Mouse (Mus musculus): ENCODE data around the gene Gm17660. TPM values are rescaled to one million over a fixed set of nuclear protein-coding genes. Genes with fewer than 3 reads are reported as not detected.

Gene Gm17660
- total RNA-seq (2021): not detected
- long read RNA-seq, experiment 1: 0 reads
- long read RNA-seq, experiment 2: 0 reads

- no peak for DNase-seq
These were observed at the start of gene Gm17660 for GRCm38 (mm10) chr5:104077508-104077907. TSS of gene Gm17660 (minus strand) at chr5:104077608.

GRCm38 (mm10) chr5:104126561-104127320, 49.3 kb upstream of the Gm17660 start:
- no peak for DNase-seq

GRCm38 (mm10) chr5:104124016-104124658, 46.7 kb upstream of the Gm17660 start:
- DNase-seq: no peak

DNA sequence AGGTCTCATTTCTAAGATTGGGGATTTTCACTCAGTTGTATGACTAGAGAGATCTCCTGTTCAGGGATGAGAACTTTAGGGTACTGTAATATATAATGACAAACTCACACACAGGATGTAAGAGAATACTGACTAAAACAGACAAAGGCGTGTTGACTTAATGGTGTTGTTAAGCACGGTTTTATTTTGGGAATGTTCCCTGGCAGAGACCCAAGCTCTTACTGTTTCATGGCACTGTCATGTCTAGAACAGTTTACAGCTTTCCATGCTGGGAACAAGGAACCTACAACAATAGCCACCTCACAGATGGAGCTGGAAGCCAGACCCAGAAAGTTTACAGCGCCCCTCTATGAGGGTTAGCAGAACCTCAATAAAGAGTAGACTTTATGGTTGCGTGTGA, 38.5 kb upstream of the Gm17660 start:
- no peak for DNase-seq

- peak; percentile 58 to 73 for DNase-seq
These were observed 37.7 kb upstream of the Gm17660 start for GRCm38 (mm10) chr5:104115118-104115517.

DNA sequence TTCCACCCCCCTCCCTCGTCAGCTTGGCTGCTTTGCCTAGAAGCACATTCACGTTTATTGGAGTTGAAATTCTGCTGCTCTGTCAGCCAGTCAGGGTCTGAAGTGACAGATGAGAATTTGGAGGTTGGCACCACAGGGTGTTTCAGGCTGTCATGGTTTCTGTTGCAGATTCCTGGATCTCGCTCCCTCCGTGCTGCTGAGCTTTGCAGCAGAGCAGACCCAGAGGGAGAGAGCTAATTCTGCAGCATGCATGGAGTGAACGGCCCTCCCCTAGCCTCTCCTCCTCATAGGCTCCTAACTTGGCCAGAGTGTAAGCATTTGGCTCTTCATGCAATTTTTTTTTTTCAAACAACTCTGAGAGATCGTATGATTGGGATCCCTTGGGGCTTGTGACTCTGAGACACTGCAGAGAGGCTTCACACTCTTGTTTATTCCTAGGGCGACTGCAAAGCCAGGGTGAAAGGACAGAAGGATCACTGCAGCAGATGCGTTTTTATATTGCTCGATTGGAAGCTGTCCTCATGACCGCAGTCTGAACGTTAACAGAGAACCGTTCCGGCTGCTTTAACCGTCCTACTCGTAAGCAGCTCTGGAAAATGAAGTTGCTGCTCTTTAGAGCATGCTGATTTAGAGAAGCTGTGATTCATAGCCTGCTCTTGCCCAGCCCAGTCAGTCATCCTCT, 36.2 kb upstream of the Gm17660 start, which contains the start of gene Sparcl1:
Gene Sparcl1, minus strand, starts transcription at position 243 of the 682 bp plus-strand sequence.
- DNase-seq: peak in 1 of 2 experiments; percentile 15

- DNase-seq: no peak
These were observed 35.1 kb upstream of the Gm17660 start for GRCm38 (mm10) chr5:104112511-104112910.

DNA sequence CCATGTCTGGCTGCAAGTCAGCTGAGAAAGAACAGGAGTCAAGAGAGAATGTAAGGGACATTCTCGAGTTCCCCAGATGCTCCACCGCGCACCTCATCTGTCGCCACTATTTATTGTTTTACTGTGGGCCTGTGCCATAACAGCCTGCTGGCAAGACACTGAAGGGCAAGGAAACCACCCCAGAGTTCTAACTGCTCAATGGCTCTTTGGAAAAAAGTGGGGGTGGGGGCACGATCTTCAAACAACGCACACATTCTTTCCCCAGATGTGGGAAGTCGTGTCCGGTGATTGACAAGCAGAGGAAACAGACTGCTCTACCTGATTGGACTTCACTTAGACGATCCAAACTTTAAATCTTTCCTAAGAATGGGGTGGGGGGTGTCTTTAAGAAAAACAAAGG, 34.6 kb upstream of the Gm17660 start:
- DNase-seq: no peak

DNA sequence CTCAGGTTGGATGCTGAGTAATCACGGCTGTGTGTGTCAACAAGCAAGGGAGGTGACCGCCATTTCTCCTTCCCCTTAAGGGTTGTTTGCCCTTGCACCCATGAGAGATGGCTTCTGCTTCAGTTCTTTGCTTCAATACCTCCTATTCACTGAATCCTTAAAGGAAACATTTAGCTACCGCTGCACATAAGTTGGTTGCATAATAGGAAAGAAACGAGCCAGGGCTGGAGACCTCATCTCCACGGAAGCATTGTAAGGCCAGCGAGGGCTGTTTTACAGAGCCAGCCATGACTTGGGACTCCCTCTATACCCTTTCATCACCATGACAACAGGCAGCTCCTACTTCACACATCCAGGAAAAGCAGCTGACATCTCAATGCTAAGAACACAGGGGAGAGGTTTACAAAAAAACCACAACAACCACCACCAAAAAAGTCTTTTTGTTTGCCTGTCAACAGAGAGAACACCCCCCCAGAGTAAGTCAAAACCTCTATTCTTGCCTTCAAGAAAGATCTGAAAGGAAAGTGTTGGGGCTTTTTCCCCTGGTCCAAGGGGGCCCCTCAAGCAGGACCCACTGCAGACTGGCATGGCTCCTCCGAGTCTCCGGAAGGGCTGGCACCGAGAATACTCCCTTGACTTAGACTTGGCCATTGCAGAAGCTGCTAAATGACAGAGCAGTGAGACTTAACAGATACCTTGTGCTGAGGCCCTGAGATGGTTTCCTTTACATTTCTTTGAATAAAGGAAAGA, 32.9 kb upstream of the Gm17660 start:
- no peak for DNase-seq

DNA sequence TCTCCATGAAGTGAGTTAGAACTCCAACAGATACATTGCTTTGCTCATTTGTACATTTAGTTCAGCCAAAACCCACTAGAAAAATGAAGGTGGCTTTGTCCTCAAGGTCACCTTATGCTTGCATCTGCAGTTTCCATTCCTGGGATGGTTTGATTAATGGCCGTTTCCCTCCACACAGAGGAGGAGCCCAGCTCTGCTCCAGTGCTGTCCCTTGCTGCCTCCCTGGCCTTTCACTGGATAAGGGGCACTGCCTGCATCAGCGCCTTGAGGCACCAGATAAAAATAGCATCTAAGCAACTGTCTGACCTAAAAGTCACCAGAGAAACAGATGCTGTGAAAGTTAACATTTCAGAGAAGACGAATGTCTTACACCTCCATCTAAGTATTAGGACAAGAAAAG, 32.1 kb upstream of the Gm17660 start:
- DNase-seq: peak; percentile 35 to 57

DNA sequence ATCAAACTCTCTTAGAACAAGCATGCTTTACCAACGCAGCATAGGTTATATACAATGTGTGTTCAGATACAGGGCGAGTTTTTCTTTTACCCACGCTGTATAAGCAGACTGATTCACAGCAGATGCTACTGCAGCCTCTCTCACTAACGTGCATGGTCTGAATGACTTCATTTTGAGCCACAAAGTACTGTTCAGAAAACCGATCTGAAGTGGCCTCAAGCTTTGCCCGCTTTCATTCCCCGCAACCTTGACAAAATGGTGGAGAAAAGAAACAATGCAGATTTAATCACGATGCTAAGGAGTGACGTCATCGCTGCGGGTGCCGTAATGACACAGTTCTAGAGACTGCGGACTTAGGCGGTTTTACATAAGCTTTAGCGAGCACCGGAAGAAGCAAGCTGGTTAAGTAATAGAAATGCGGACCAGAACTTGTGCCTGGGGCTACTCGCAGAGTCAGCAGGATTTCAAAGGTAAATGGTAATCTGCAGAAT, 31.5 kb upstream of the Gm17660 start:
- DNase-seq: peak in 1 of 2 experiments; percentile 25

GRCm38 (mm10) chr5:104108127-104108875, 30.9 kb upstream of the Gm17660 start:
- DNase-seq: no peak

DNA sequence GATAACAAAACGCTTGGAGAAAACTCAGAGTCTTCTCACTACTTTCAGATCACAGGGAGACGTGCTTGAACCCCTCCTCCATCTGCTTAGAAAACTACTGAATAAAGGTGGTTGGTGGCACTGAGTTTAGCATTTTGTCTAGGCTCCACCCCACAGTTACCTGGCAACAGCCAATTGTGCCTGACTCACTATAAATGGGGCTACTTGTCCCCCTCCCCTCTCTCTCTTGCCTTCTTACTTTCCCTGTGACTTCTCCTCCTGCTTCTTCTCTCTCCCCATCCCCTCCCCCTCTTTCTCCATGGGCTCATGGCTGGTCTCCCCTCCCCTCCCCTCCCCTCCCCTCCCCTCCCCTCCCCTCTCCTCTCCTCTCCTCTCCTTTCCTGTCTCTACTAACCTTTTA, 26.7 kb upstream of the Gm17660 start:
- no peak for DNase-seq

DNA sequence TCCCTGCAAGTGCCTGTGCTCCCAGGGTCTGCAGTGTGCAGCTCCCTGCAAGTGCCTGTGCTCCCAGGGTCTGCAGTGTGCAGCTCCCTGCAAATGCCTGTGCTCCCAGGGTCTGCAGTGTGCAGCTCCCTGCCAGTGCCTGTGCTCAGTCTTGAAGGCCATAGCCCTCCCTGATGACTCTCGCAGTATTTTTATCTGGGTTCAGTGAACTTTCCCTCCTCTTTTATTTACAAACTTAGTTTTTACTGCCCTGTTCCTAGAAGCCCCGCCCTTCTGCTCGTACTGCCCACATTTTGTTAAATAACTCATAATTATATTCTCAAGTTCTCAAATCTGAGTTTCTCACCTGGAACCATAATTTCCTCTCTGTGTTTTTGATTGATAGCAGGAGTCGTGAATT, 25.8 kb upstream of the Gm17660 start:
- no peak for DNase-seq

GRCm38 (mm10) chr5:104101678-104102531, 24.5 kb upstream of the Gm17660 start:
- DNase-seq: no peak

DNA sequence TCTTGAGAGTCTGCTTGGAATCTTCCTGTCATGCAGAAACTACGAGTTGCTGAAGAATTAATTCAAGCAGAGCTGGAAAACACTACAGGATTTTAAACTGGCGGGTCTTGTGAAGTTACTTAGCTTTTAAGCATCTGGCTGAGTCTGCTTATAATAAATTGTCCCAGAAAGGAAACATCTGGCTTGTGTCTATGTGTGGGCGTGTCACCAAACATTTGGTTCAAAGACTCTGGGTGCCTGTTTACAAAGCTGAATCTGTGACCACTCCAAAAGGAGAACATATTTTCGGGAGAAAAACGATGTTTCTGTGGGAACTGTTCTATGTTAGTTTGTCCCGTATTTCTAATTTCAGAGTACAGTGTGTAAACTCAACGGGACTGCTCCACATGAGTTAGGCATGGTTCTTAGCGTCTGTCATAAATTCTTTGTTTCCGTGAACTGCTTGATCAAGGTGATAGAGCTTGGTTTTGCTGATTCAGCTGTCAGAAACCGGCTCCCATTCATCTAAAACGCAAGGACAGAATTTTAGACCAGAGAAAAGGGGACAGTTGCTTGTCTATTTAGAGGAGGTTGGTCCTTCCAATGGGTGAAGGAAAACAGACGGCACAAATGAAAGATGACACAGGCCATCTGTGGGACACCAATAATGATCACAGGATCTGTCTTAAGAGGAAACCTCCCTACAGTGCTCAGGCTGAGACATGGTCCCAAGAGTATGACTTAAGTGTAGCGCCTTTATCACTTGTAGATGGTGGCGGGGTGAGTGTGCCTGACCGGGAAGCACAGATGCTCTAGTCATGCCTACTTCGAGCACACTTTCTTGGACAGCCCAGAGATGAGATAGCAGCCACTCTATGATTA, 18.9 kb upstream of the Gm17660 start:
- no peak for DNase-seq

GRCm38 (mm10) chr5:104095416-104096077, 18.1 kb upstream of the Gm17660 start:
- no peak for DNase-seq

GRCm38 (mm10) chr5:104089751-104090150, 12.3 kb upstream of the Gm17660 start:
- DNase-seq: no peak

GRCm38 (mm10) chr5:104085366-104085765, 8.0 kb upstream of the Gm17660 start:
- no peak for DNase-seq
